Mouse (Mus musculus): ENCODE results near the gene Fam122a.

Gene Fam122a

GRCm38 (mm10) chr19:24427258-24427657 lies 49.9 kb downstream of the Fam122a start:
- DNase-seq, result no peak

DNA sequence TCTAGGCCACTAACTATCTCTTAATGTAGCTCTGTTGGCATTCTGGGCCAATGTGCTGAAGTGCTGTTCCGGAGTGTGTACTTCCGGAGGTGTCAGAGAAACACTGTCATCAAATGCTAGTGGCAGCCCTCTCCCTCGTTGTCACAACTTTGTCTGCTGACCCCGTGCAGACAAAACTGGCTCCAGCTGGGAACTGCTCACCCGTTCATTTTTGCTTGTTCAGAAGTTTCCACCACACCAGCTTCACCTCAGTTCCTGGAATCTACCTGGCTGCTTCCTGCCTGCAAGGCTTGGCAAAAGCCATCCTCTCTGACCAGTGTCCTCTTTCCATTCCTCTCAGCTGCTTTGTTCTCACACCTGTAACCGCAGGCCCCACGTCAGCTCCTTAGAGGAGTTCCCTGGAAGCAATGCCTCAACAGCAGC lies 50.4 kb downstream of the Fam122a start:
- no peak for DNase-seq
